In the genomic region with DNA sequence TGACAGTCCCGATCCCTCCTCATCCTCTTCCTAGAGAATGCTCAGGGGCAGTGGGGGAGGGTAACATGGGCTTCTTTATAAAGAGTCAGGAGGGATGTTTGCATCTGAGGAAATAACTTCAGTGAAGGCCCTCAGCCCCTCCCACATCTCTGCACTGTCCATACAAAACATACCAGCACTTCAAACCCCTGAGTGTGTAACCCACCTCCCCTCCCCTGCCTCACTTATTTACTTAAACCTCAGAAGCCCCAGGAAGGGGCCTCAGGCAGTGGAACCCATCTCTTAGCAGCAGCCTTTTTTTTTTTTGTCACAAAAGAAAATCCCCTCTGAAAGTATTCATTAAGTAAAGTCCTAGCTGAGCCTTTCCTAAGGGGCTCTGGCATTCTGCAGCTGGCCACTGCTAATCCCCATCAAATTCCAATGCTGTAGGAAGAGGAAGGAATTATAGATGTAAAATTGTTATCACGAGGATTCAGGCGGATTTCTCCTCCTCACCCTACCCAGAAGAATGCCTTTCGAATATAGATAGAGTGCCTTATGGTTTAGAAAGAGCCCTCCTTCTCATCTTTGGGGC, we compare ENCODE assay signal across 26 mouse cellular contexts.
DNase-seq lines count a peak whose midpoint lies in the region; ATAC-seq and TF ChIP-seq lines count a peak whose summit lies in the region.
"Had no signal": no experiment of that assay in that cellular context is flagged by ENCODE, and none has a peak within 500 bp of the region (broad histone marks: within the 10 kb centered on the region; RNA-seq: fewer than 3 reads in every experiment).

No protein-coding gene starts in this region.

- H3K4me1 ChIP-seq in forebrain, embryonic 12.5 days = peaks cover 42% of the 10 kb centered on the region
- H3K4me1 ChIP-seq in forebrain, postnatal 0 days (ENCODE audit: insufficient read depth) = no peaks in the 10 kb centered on the region
- peaks cover 18% of the 10 kb centered on the region for H3K4me1 ChIP-seq in midbrain, embryonic 11.5 days (ENCODE audit: control insufficient read depth, insufficient read depth, low read length)
- peaks cover 45% of the 10 kb centered on the region for H3K4me1 ChIP-seq in midbrain, embryonic 16.5 days (ENCODE audit: control insufficient read depth, insufficient read depth, low read length)
- H3K4me1 ChIP-seq: heart, embryonic 12.5 days; liver, embryonic 15.5 days had no signal

- peaks cover 8% of the 10 kb centered on the region for H3K27me3 ChIP-seq in forebrain, embryonic 12.5 days
- no peaks in the 10 kb centered on the region for H3K27me3 ChIP-seq in forebrain, postnatal 0 days (ENCODE audit: insufficient read depth, low read length)
- H3K27me3 ChIP-seq in midbrain, embryonic 11.5 days (ENCODE audit: control insufficient read depth, insufficient read depth, low read length) = peaks cover 4% of the 10 kb centered on the region
- H3K27me3 ChIP-seq in midbrain, embryonic 16.5 days (ENCODE audit: control insufficient read depth, insufficient read depth, low read depth, low read length) = no peaks in the 10 kb centered on the region
- H3K27me3 ChIP-seq: liver, embryonic 15.5 days had no signal

- H3K9ac ChIP-seq in forebrain, embryonic 12.5 days = no peak overlapping the region
- H3K9ac ChIP-seq in forebrain, postnatal 0 days = no peak overlapping the region
- H3K9ac ChIP-seq in midbrain, embryonic 11.5 days (ENCODE audit: low read length) = no peak overlapping the region
- no peak overlapping the region for H3K9ac ChIP-seq in midbrain, embryonic 16.5 days (ENCODE audit: low read depth, low read length)
- H3K9ac ChIP-seq: heart, embryonic 12.5 days; hindbrain, embryonic 14.5 days; limb, embryonic 12.5 days; liver, embryonic 15.5 days; lung, embryonic 14.5 days had no signal

- WGBS in forebrain, embryonic 12.5 days = 4% methylated on average over 4 of the region's 4 CpGs
- 14% methylated on average over 4 of the region's 4 CpGs for WGBS in forebrain, postnatal 0 days
- WGBS in midbrain, embryonic 11.5 days = 5% methylated on average over 4 of the region's 4 CpGs
- 9% methylated on average over 4 of the region's 4 CpGs for WGBS in midbrain, embryonic 16.5 days

- H3K36me3 ChIP-seq in forebrain, embryonic 12.5 days (replicated peaks) = no peaks in the 10 kb centered on the region
- H3K36me3 ChIP-seq in forebrain, postnatal 0 days (ENCODE audit: insufficient read depth) = no peaks in the 10 kb centered on the region
- H3K36me3 ChIP-seq in midbrain, embryonic 11.5 days (ENCODE audit: control insufficient read depth, insufficient read depth, low read length) = no peaks in the 10 kb centered on the region
- H3K36me3 ChIP-seq in midbrain, embryonic 16.5 days (ENCODE audit: control insufficient read depth, insufficient read depth, low read length) = no peaks in the 10 kb centered on the region
- H3K36me3 ChIP-seq: heart, embryonic 12.5 days; limb, embryonic 12.5 days; liver, embryonic 15.5 days had no signal

- H3K27ac ChIP-seq in forebrain, embryonic 12.5 days = no peak overlapping the region
- no peak overlapping the region for H3K27ac ChIP-seq in forebrain, postnatal 0 days (ENCODE audit: low read depth, low read length)
- H3K27ac ChIP-seq in midbrain, embryonic 11.5 days (ENCODE audit: low read depth, low read length) = no peak overlapping the region
- peak overlapping the region; percentile 19; the same call in 1 of the 2 replicates for H3K27ac ChIP-seq in midbrain, embryonic 16.5 days (ENCODE audit: low read length)
- H3K27ac ChIP-seq: heart, adult 2 months; hindbrain, embryonic 14.5 days; layer of hippocampus, adult 2 months; left cerebral cortex, adult 2 months; limb, embryonic 12.5 days; liver, embryonic 15.5 days had no signal

- no peak overlapping the region for H3K4me2 ChIP-seq in forebrain, embryonic 12.5 days
- no peak overlapping the region for H3K4me2 ChIP-seq in forebrain, postnatal 0 days (ENCODE audit: low read depth)
- H3K4me2 ChIP-seq in midbrain, embryonic 11.5 days = no peak overlapping the region
- H3K4me2 ChIP-seq in midbrain, embryonic 16.5 days (ENCODE audit: low read length) = no peak overlapping the region
- H3K4me2 ChIP-seq: heart, embryonic 12.5 days; hindbrain, embryonic 14.5 days; limb, embryonic 12.5 days; liver, embryonic 15.5 days; lung, embryonic 14.5 days had no signal

- H3K9me3 ChIP-seq in forebrain, embryonic 12.5 days = no peaks in the 10 kb centered on the region
- H3K9me3 ChIP-seq in forebrain, postnatal 0 days (ENCODE audit: low read length) = no peaks in the 10 kb centered on the region
- no peaks in the 10 kb centered on the region for H3K9me3 ChIP-seq in midbrain, embryonic 11.5 days (ENCODE audit: control insufficient read depth, low read length)
- H3K9me3 ChIP-seq in midbrain, embryonic 16.5 days (replicated peaks; ENCODE audit: control insufficient read depth, low read length, poor library complexity, severe bottlenecking) = no peaks in the 10 kb centered on the region
- H3K9me3 ChIP-seq: liver, embryonic 15.5 days had no signal

- ATAC-seq in forebrain, embryonic 12.5 days (ENCODE audit: low FRiP score) = peak; percentile 46; the same call in 1 of the 2 replicates
- ATAC-seq in forebrain, postnatal 0 days = no peak
- ATAC-seq in midbrain, embryonic 11.5 days (ENCODE audit: low FRiP score) = peak; percentile 83
- peak; percentile 31; the same call in 1 of the 2 replicates for ATAC-seq in midbrain, embryonic 16.5 days
- ATAC-seq: CD4-positive, CD25-positive, alpha-beta regulatory T cell, adult 4 months had no signal

- no peak for DNase-seq in forebrain, postnatal 0 days
- DNase-seq in embryo, embryonic 9.5 days (ENCODE audit: extremely low spot score) = peak; percentile 9
- DNase-seq in midbrain, embryonic 11.5 days (ENCODE audit: low spot score, missing footprints) = peak; percentile 89
- no peak for DNase-seq in urinary bladder, postnatal 14 days (ENCODE audit: low spot score)
- no peak for DNase-seq in kidney, adult 11 months
- DNase-seq: adrenal gland, postnatal 25 days; cerebellum, adult 18-20 months; cerebellum, postnatal 25 days; gastrocnemius, postnatal 25 days; heart, adult 2 months; heart, postnatal 4 days; kidney, adult 2 months; kidney, postnatal 36 days; lung, embryonic 14.5 days; lung, postnatal 36 days; thymus, adult 2 months; thymus, postnatal 4 days had no signal

- no peak overlapping the region for H3K4me3 ChIP-seq in forebrain, embryonic 12.5 days (replicated peaks)
- no peak overlapping the region for H3K4me3 ChIP-seq in forebrain, postnatal 0 days (ENCODE audit: low read depth, low read length)
- H3K4me3 ChIP-seq in midbrain, embryonic 11.5 days (ENCODE audit: low read depth, low read length) = no peak overlapping the region
- H3K4me3 ChIP-seq in midbrain, embryonic 16.5 days (ENCODE audit: low read depth, low read length) = no peak overlapping the region
- H3K4me3 ChIP-seq: heart, adult 2 months; heart, embryonic 12.5 days; layer of hippocampus, adult 2 months; left cerebral cortex, adult 2 months; limb, embryonic 12.5 days; liver, embryonic 15.5 days had no signal

- TF ChIP-seq CTCF in forebrain, postnatal 0 days (IDR thresholded peaks at IDR 0.05; ENCODE audit: low read depth) = no peak

Comparison
In these comparisons a context has a peak if more than half of its experiments do, and no peak if none do; other contexts are left out.
1. DNase-seq: peak in embryo, embryonic 9.5 days (single experiment) and midbrain, embryonic 11.5 days (single experiment); none in forebrain, postnatal 0 days (single experiment), urinary bladder, postnatal 14 days (single experiment) and kidney, adult 11 months (single experiment).